Mouse (Mus musculus) bone marrow macrophage, adult 2 months (primary cell): ENCODE measurements around the gene Siah3.

ENCODE experiments used
- CTCF ChIP-seq: IDR thresholded peaks from 2 replicates; pipeline ENCODE4 v1.5.1; 2012; ENCODE audit warnings: low read depth, mild to moderate bottlenecking, low read length, moderate library complexity
- POLR2A ChIP-seq: IDR thresholded peaks from 2 replicates; pipeline ENCODE4 v1.6.1; 2012; ENCODE audit warnings: mild to moderate bottlenecking, low read depth, low read length, borderline replicate concordance

DNA sequence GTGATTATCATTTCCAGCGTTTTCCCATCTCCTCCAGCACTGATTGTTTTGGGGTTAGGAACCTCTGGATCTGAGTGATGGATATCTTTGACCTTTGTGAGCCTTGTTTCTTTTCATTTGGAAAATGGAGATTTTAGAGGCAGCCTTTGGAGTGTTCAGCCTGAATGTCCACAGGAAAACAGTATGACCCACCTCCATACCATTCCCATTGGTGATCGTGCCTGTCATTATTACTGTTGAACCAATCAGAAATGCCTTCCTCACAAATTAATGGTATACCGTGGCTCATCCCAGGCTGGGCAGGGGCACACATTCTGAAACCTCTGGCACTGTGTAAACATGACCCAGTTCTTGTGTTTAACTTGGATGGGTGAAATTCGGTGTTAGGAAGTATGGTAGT is 6.0 kb downstream of the Siah3 start:
- TF ChIP-seq CTCF (no peak), POLR2A (no peak)
